Mouse (Mus musculus) hindbrain, embryonic 13.5 days (tissue): ENCODE results near the gene Ndrg4. TPM values are rescaled to one million over a fixed set of nuclear protein-coding genes. Genes with fewer than 3 reads are reported as not detected.

Experiments
- ATAC-seq: fragments of 200-750 bp; cut with Nextera tagmentation; 2 replicates; pipeline ENCODE4 v1.8.0; 2017; ENCODE audit warnings: moderate TSS enrichment; ENCODE audit not compliant: low FRiP score
- H3K27ac ChIP-seq: fragments of 300-500 bp; sonication (generic); 2 replicates; pipeline ENCODE4 v1.5.1; 2015; ENCODE audit warnings: inconsistent platforms, mild to moderate bottlenecking, moderate library complexity
- H3K27me3 ChIP-seq: fragments of 300-500 bp; sonication (generic); 2 replicates; pipeline ENCODE4 v1.6.1; 2015; ENCODE audit warnings: mild to moderate bottlenecking, inconsistent platforms
- H3K36me3 ChIP-seq: fragments of 300-500 bp; sonication (generic); 2 replicates; pipeline ENCODE4 v1.6.1; 2015; ENCODE audit warnings: mild to moderate bottlenecking, inconsistent platforms
- H3K4me1 ChIP-seq: fragments of 300-500 bp; sonication (generic); replicated peaks from 2 replicates; pipeline ENCODE4 v1.6.1; 2015; ENCODE audit warnings: inconsistent platforms
- H3K4me2 ChIP-seq: fragments of 300-500 bp; sonication (generic); 2 replicates; pipeline ENCODE4 v1.6.1; 2015; ENCODE audit warnings: inconsistent platforms, mild to moderate bottlenecking, moderate library complexity
- H3K4me3 ChIP-seq: fragments of 300-500 bp; sonication (generic); 2 replicates; pipeline ENCODE4 v1.5.1; 2015; ENCODE audit warnings: mild to moderate bottlenecking, inconsistent platforms
- H3K9ac ChIP-seq: fragments of 300-500 bp; sonication (generic); 2 replicates; pipeline ENCODE4 v1.6.1; 2015; ENCODE audit warnings: mild to moderate bottlenecking, inconsistent platforms
- H3K9me3 ChIP-seq: fragments of 300-500 bp; sonication (generic); 2 replicates; pipeline ENCODE4 v1.6.1; 2016; ENCODE audit warnings: inconsistent platforms
- WGBS: fragments of 180-500 bp; shearing (Covaris S2); methylation state at CpG from one replicate; pipeline ENCODE4 v1.1.7; 2015; 5-methylcytosine and 5-hydroxymethylcytosine counted together
- microRNA-seq: library from miRNA; unstranded; fragments of <30 nt; microRNA quantifications from one replicate; pipeline ENCODE4, GENCODE M21; 2016
- polyA plus RNA-seq: library from polyadenylated mRNA; unstranded; fragments of >200 nt; fragmentation: Nextera tagmentation; extraction: Ambion mirVana; gene quantifications from 2 replicates; pipeline ENCODE4 v1.2.1, GENCODE M21; 2015

Ndrg4 gene
- polyA plus RNA-seq, 1 experiment from 2014 or later: 224 TPM

GRCm38 (mm10) chr8:95751924-95752323 is 75.1 kb downstream of the Ndrg4 start:
- ATAC-seq: no peak
- no peak overlapping the region for H3K9ac ChIP-seq
- no peaks in the 10 kb centered on the region for H3K9me3 ChIP-seq
- no peak overlapping the region for H3K4me3 ChIP-seq
- peaks cover 66% of the 10 kb centered on the region for H3K36me3 ChIP-seq
- WGBS: 94% methylated on average over 1 of the region's 1 CpGs
- H3K27ac ChIP-seq: no peak overlapping the region
- H3K4me1 ChIP-seq: no peaks in the 10 kb centered on the region
- no peaks in the 10 kb centered on the region for H3K27me3 ChIP-seq
- no peak overlapping the region for H3K4me2 ChIP-seq

GRCm38 (mm10) chr8:95760323-95760722 is 83.5 kb downstream of the Ndrg4 start:
- no peak overlapping the region for H3K4me3 ChIP-seq
- no peaks in the 10 kb centered on the region for H3K9me3 ChIP-seq
- ATAC-seq: no peak
- H3K9ac ChIP-seq: no peak overlapping the region
- H3K4me1 ChIP-seq: no peaks in the 10 kb centered on the region
- H3K4me2 ChIP-seq: no peak overlapping the region
- H3K27ac ChIP-seq: no peak overlapping the region
- 94% methylated on average over 6 of the region's 6 CpGs for WGBS
- peaks cover 77% of the 10 kb centered on the region for H3K36me3 ChIP-seq
- H3K27me3 ChIP-seq: no peaks in the 10 kb centered on the region

- no peak overlapping the region for H3K9ac ChIP-seq
- H3K9me3 ChIP-seq: no peaks in the 10 kb centered on the region
- no peaks in the 10 kb centered on the region for H3K4me1 ChIP-seq
- no peaks in the 10 kb centered on the region for H3K27me3 ChIP-seq
- no peak for ATAC-seq
- H3K36me3 ChIP-seq: peaks cover 81% of the 10 kb centered on the region
- no peak overlapping the region for H3K4me2 ChIP-seq
- H3K4me3 ChIP-seq: no peak overlapping the region
- H3K27ac ChIP-seq: no peak overlapping the region
- WGBS: 91% methylated on average over 1 of the region's 1 CpGs
These were observed 87.4 kb downstream of the Ndrg4 start for GRCm38 (mm10) chr8:95764133-95764532.

Small RNA genes within 50 kb of the gene (microRNA-seq; reads per million reads assigned to microRNA genes)
- gene Mir7073: 1.6 reads per million

Other genes with a start within 250 kb of the Ndrg4 start
- gene Cfap20, start 242.1 kb upstream of the Ndrg4 start, polyA plus RNA-seq: 134 TPM in 2 replicates
- gene Csnk2a2, start 186.9 kb upstream of the Ndrg4 start, polyA plus RNA-seq: 8.9 and 12.1 TPM in 2 replicates
- 1.9 and 3.0 TPM in 2 replicates for gene Ccdc113, start 142.9 kb upstream of the Ndrg4 start, polyA plus RNA-seq
- gene Prss54, start 100.6 kb upstream of the Ndrg4 start, polyA plus RNA-seq: not detected in 2 replicates
- gene Gins3, start 43.5 kb upstream of the Ndrg4 start, polyA plus RNA-seq: 8.1 and 8.2 TPM in 2 replicates
- gene Setd6, start 38.9 kb downstream of the Ndrg4 start, polyA plus RNA-seq: 23.6 and 23.7 TPM in 2 replicates
- gene Cnot1, start 130.5 kb downstream of the Ndrg4 start, polyA plus RNA-seq: 41.0 and 46.4 TPM in 2 replicates
- gene Sap18b, start 148.4 kb downstream of the Ndrg4 start, polyA plus RNA-seq: 258 and 278 TPM in 2 replicates
- 20.8 and 24.6 TPM in 2 replicates for gene Slc38a7, start 176.6 kb downstream of the Ndrg4 start, polyA plus RNA-seq
- gene Got2, start 211.6 kb downstream of the Ndrg4 start, polyA plus RNA-seq: 186 and 188 TPM in 2 replicates